Mouse (Mus musculus) embryo, embryonic 11 days (tissue): ENCODE measurements around the gene Prps2.
A peak's percentile ranks its signal among the peaks of the same experiment; 100 is the strongest.
"Not testable (repeated sequence)": the region's sequence is repeated elsewhere in the genome, so short reads cannot be mapped to it uniquely, and the experiment has no call there.

Experiments used
- DNase-seq: peaks from one replicate; pipeline ENCODE4 v3.0.0-alpha.2; 2015

Prps2 gene

DNA sequence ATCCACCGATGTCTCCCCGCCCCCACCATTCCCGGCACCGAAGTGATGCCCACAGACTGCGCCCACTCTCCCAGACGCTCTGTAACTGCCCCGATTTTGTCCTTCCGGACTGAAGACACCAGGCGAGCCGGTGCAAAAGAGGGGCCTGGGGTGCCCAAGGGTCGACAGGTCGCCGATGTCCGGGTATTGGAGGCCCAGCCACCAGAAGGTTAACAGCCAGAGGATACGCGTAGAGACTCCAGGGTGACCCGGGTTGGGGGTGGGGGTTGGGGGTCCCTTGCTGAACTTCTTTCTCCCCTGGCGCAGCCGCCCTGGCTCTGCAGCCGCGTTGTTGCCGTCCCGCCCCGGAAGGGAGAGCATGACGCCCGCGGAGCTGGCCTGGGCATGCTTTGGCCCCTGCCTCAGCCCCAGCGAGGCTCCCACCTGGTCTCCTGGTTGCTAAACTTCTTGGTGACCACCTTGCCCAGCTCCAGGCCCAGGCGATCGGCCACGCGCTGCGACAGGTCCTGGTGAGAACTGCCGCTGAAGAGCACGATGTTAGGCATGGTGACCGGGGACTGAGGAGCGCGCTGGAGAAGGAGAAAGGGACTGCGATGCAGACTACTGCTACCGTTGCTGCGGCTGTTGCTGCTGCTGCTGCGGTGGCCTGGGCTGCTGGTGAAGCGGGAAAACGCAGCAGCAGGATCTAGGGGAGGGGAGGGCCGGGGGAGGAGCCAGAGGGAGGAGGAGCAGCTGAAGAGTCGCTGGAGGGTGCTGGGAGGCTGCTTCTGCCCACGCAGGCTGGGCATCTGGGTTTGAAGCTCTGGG is at the start of gene Prps2:
Gene Prps2, minus strand, starts transcription at position 703 of the 807 bp plus-strand sequence.
- peak; percentile 68 for DNase-seq

DNA sequence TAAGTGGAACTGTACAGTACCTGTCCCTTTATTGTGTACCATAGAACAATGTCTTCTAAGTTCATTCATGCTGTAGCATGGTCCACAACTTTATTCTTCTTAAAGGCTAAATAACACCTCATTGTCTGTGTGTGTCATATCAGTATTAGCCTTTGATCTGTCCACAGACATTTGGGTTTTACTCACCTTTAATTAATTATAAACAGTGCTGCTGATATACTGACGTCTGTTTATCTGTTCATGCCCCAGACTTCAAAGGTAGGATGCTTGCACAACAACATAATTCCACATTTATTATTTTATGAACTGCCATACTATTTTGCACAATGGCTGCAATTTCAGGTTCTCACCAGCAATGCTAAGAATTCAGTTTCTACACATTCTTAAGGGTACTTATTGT is 35.1 kb upstream of the Prps2 start:
- DNase-seq = no peak

- no peak for DNase-seq
Measured at GRCm38 (mm10) chrX:167394940-167395339, 12.4 kb upstream of the Prps2 start.

GRCm38 (mm10) chrX:167386647-167387046 is 4.1 kb upstream of the Prps2 start:
- no peak for DNase-seq

DNA sequence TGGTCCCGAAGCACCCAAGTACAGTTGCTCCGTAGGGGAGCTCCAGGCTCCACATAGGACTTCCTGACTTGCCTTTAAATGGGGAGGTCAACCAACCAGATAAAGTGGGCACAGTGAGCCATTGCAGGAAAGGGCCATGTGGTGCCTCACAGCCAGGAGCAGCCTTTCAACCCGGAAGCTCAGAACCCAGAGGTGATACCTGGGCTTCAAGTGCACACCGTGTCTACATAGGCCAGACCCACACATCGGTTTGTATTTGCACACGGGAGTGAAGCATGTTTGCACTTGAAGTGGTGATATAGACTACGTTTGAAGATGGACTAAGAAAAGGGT is 271 bp upstream of the Prps2 start:
- no peak for DNase-seq

DNA sequence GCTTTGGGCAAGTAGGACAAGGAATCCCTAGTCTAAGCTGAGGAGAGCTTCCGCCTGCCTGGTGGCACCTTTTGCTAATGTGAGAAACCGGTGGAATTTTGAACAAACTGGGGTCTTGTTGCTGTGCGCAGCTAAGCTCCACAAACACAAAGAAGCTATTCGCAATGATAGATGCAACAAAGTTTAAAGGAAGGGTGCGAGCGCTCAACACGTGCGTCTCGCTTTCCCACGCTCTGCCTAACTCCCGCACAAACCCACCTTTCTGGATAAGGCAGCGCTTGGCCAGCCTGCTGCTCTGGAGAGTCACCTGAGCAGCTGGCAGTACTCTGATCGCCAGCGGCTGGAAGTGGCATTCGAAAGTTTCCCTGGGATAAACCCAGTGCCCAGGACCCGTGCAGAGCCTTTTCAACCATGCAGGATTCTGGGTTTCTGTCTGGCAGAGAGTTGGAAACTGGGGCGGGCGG is 934 bp downstream of the Prps2 start:
- peak; percentile 36 for DNase-seq

DNA sequence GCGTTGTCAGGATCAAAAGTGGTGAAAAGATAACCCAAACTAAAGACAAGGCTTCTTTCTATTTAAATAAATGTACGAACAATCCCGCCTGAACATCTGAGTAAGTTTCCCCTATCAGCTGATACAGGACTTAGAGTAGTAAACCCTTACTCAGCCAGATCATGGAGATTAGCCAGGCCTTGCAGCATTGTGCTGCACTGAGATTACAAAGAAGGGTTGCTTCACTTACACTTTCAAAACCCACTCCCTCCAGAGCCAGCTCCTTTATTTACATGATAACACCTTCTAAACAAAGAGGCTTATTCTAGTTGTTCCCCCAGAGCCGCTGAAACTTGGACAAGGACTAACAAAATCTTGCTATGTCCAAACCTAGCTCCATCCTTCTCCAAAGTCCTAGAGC is 2.5 kb downstream of the Prps2 start:
- no peak for DNase-seq

GRCm38 (mm10) chrX:167361231-167361630 is 21.3 kb downstream of the Prps2 start:
- DNase-seq = not testable (repeated sequence)

DNA sequence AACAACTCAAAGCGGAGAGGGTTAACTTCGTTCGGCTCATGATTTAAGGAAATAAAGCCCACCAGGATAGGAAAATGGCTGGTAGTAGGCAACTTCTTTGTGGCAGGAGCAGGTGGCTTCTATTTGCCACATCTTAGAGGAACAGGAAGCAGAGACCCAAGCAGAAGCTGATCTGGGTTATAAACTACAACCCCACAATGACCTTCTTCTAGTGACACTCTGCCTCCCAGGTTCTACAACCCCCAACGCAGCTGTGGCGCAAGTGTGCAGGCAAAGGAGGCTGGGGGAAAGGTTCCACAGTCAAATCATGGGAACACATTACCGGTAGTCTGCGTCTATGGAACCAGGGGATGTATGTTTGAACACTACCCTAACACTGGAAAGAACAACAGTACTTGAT is 22.8 kb downstream of the Prps2 start:
- DNase-seq = no peak

DNA sequence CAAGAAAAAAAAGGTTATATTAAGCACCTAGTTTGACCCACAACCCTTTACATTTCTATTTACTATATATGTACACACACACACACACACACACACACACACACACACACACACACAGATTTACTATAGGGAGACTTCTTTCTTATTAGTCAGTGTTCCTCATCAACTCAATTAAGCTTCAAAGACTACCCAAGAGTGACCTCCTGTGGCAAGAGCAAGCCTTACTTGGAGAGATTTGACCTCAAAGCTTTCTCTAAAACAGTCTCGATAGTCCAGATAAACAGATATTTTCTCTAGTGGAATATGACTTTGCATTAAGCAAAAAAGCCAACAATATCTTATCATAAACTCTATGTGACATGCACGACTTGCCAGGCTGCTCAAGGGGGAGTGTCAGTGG is 25.1 kb downstream of the Prps2 start:
- DNase-seq = no peak

- DNase-seq = no peak
Measured at GRCm38 (mm10) chrX:167355965-167356364, 26.6 kb downstream of the Prps2 start.

GRCm38 (mm10) chrX:167353617-167354016 is 28.9 kb downstream of the Prps2 start:
- no peak for DNase-seq

GRCm38 (mm10) chrX:167346440-167346839 is 36.1 kb downstream of the Prps2 start:
- no peak for DNase-seq

- no peak for DNase-seq
Measured at GRCm38 (mm10) chrX:167344356-167344755, 38.2 kb downstream of the Prps2 start.

DNA sequence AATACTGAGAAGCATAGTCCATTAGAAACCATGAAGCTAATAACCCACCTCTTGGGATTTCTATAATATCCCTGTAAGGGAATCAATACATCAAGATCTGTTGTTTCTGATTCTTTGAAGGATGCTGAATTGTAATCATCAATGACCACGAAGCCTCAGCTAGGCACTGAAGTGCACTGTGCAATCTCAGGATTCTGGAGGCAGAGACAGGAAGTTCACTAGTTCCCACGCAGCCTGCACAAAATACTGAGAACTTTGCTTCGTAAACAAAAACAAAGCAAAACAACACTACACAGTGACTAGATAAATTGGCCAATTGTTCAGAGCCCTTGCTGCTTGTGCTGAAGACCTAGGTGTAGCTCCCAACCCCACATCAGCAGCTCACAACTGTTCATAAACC is 40.7 kb downstream of the Prps2 start:
- no peak for DNase-seq

- DNase-seq = no peak
Measured at GRCm38 (mm10) chrX:167340190-167340589, 42.4 kb downstream of the Prps2 start.

DNA sequence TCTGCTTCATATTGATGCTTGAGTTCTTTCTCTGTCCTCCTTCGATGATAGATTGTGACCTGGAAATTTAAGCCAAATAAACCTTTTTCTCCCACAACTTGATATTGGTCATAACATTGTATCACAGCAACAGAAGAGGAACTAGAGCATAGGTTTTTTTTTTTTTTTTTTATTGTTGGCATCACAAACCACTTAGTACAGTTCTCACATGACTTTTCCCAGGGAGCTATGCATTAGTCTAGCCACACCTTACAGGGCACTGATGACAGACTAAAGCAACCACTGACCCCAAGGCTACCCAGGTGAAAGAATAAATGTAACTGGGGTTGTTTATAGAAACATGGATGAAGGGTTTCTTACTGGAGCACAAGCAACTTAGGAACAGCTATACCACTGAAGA is 44.6 kb downstream of the Prps2 start:
- no peak for DNase-seq

- no peak for DNase-seq
Measured at GRCm38 (mm10) chrX:167334571-167334970, 48.0 kb downstream of the Prps2 start.

- no peak for DNase-seq
Measured at GRCm38 (mm10) chrX:167332607-167333006, 49.9 kb downstream of the Prps2 start.

GRCm38 (mm10) chrX:167330993-167331392 is 51.6 kb downstream of the Prps2 start:
- DNase-seq = no peak

- no peak for DNase-seq
Measured at GRCm38 (mm10) chrX:167330399-167330798, 52.1 kb downstream of the Prps2 start, which contains the start of gene Tlr7. Gene Tlr7 (minus strand): TSS chrX:167330558.

GRCm38 (mm10) chrX:167329620-167330019 is 52.9 kb downstream of the Prps2 start:
- DNase-seq = no peak

- no peak for DNase-seq
Measured at GRCm38 (mm10) chrX:167329098-167329497, 53.5 kb downstream of the Prps2 start.

DNA sequence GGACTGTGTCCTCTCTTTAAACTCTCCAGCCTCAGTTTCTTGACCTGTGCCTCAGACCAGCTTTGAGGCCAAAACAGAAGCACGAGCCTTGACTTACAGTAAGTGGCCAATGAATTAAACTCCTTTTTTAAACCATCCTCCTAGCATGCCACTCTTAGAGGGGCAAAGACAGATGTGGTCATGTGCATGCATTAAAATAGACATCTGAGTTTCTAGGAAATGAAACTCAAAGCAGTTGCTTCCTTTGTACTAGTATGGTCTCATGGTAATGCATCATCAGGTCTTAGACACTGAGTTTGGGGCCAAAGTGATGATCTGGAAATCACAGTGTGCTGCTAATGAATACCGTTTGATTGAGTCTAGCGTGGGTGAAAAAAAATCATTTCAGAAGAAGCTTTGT is 54.0 kb downstream of the Prps2 start:
- DNase-seq = no peak

DNA sequence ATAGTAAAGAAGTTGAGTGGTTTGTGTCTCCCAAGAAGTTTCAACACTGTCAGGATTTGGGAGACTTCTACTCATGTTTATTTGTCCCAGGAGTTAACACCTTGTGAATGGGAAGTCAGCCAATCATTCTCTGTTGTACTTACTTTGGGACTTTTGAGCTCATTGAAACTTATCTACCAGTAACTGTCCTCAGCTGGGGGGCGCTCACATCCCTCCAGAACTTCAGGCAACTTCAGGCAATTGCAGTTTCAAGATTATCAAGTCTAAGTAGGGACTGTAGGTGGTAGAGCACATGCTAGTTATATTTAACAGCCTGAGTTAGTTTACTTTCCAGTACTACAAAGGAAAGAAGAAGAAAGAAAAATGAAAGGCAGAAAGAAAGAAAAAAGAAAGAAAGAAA is 58.8 kb downstream of the Prps2 start:
- DNase-seq = no peak
